Mouse (Mus musculus) C2C12 (cell line): ENCODE results near the gene Arrdc2. TPM values are rescaled to one million over a fixed set of nuclear protein-coding genes. Genes with fewer than 3 reads are reported as not detected.

ENCODE experiments used
- H3K27me3 ChIP-seq: one replicate; pipeline ENCODE4 v1.6.1; 2011; ENCODE audit not compliant: control insufficient read depth, insufficient read depth, insufficient read length
- H3K36me3 ChIP-seq: one replicate; pipeline ENCODE4 v1.6.1; 2011; ENCODE audit not compliant: control insufficient read depth, insufficient read depth
- H3K4me3 ChIP-seq: one replicate; pipeline ENCODE4 v1.5.1; 2011; ENCODE audit warnings: mild to moderate bottlenecking, control low read depth; ENCODE audit not compliant: poor library complexity, insufficient read depth, severe bottlenecking
- H3K79me2 ChIP-seq: one replicate; pipeline ENCODE4 v1.6.1; 2011; ENCODE audit not compliant: control insufficient read depth, insufficient read depth
- H3K79me3 ChIP-seq: one replicate; pipeline ENCODE4 v1.6.1; 2011; ENCODE audit warnings: low read depth, control low read depth
- H3ac ChIP-seq: one replicate; pipeline ENCODE3; 2011; ENCODE audit warnings: low read depth; ENCODE audit not compliant: control insufficient read depth, insufficient read length
- CEBPB ChIP-seq: IDR thresholded peaks from one replicate; pipeline ENCODE4 v1.6.1; 2011; ENCODE audit warnings: low read depth, mild to moderate bottlenecking, control low read depth, moderate library complexity
- CTCF ChIP-seq: IDR thresholded peaks from one replicate; pipeline ENCODE4 v1.5.1; 2011; ENCODE audit not compliant: control insufficient read depth, insufficient read depth, insufficient read length
- FOSL1 ChIP-seq: IDR thresholded peaks from one replicate; pipeline ENCODE4 v1.8.0; 2011; ENCODE audit warnings: mild to moderate bottlenecking, low read length; ENCODE audit not compliant: poor library complexity, insufficient read depth, severe bottlenecking
- MAX ChIP-seq: IDR thresholded peaks from one replicate; pipeline ENCODE4 v1.6.1; 2011; ENCODE audit warnings: mild to moderate bottlenecking, control low read depth
- MYOD1 ChIP-seq: IDR thresholded peaks from one replicate; pipeline ENCODE4 v1.6.1; 2011; ENCODE audit warnings: low read depth; ENCODE audit not compliant: control insufficient read depth, insufficient read length
- MYOG ChIP-seq: IDR thresholded peaks from one replicate; pipeline ENCODE4 v1.6.1; 2011; ENCODE audit not compliant: control insufficient read depth, insufficient read length; ENCODE audit errors: extremely low read depth
- USF1 ChIP-seq: IDR thresholded peaks from one replicate; pipeline ENCODE4 v1.6.1; 2011; ENCODE audit warnings: low read depth, mild to moderate bottlenecking, control low read depth, moderate library complexity
- polyA plus RNA-seq: library from polyadenylated mRNA; unstranded; fragments of >200 nt; fragmentation: generic; extraction: Trizol; gene quantifications from one replicate; pipeline ENCODE4 v1.2.1, GENCODE M21; 2012; ENCODE audit warnings: missing spikeins

Arrdc2 gene
- polyA plus RNA-seq, 1 experiment: 4.4 TPM

DNA sequence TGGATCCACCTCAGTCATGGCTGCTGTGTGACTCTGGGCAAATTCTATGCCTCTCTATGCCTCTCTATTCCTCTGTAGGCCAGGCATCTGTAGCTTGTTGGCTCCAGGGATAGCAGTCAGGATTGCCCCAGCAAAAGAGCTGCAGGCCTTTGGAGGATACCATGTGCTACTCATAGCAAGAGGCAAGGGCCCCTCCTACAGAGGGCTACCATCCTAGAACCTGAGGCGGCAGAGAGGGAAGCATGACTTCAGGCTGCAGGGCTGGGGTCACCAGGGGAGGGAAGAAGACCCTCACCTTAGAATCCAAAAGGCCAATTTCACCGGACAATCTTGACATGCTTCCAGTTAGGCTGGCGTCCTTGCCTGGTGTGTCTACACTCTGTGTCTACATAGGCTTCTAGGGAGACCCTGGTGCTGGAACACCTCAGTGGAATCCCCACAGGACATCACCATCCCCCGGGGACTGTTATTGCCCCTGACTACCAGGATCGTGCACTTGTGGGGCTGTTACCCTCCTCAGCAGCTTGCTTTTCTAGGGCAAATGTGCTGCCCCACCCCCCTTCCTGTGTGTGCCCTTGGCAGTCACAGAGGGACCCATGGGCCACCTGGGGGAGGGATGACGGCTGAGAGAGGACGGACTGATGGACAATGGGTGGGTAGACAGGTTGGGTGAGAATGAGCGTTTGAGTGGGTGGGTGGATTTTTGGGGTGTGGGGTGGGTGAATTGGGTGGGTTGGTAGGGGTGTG lies 30.4 kb downstream of the Arrdc2 start:
- Histone ChIP-seq H3K27me3 (no peaks in the 10 kb centered on the region), H3K79me3 (no peaks in the 10 kb centered on the region), H3K36me3 (no peaks in the 10 kb centered on the region), H3ac (no peak overlapping the region), H3K79me2 (peaks cover 11% of the 10 kb centered on the region), H3K4me3 (no peak overlapping the region)
- TF ChIP-seq CEBPB (no peak), FOSL1 (no peak), USF1 (no peak)

DNA sequence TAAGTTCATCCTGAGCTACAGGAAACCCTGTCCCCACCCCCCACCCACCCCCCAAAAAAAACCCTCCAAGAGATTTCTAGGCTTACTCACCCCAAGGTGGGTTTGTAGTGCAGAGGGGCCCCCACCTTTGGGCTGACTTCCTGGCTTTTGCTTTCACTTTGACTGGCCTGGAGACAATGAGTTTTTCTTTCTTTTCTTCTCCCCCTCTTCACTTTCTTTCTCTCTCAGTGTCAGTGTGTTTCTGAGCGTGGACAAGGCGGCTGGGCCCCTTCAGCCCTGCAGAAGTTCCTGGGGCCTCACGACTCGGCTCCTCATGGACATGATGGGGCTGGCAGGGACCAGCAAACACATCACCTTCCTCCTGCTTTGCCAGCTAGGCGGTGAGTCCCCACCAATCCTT lies 31.3 kb downstream of the Arrdc2 start, which contains the start of gene Il12rb1:
Gene Il12rb1 (plus strand): TSS at position 211 of the 400 bp plus-strand sequence.
- no peaks in the 10 kb centered on the region for H3K27me3 ChIP-seq
- no peak within 1 kb of the TSS for H3ac ChIP-seq
- H3K79me2 ChIP-seq: peaks cover 10% of the 10 kb centered on the region

DNA sequence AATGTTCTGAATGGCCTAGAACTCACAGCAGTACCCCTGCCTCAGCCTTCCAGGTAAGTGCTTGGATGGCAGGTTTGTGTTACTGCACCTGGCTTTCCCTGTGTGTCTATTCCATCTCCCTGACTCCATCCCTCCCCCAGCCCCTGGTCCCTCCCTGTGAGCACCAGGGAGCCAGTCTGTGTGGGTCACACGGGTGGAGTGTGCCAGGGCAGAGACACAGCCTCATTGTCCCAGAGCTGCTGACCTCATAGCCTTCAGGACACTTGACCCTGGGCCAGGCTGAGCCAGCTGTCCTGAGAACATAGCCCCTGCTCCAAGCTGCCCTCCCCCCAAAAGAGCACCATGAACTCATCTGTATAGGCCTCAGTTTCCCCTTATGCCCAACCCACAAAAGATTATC lies 32.2 kb downstream of the Arrdc2 start:
- no peak overlapping the region for H3K4me3 ChIP-seq
- H3K27me3 ChIP-seq: no peaks in the 10 kb centered on the region
- no peak for TF ChIP-seq CTCF
- no peaks in the 10 kb centered on the region for H3K79me3 ChIP-seq
- no peaks in the 10 kb centered on the region for H3K36me3 ChIP-seq
- no peak overlapping the region for H3ac ChIP-seq
- peaks cover 11% of the 10 kb centered on the region for H3K79me2 ChIP-seq

More for the DNA sequence above, 31.3 kb downstream of the Arrdc2 start, which contains the start of gene Il12rb1:
- Histone ChIP-seq H3K79me3 (no peaks in the 10 kb centered on the region), H3K36me3 (no peaks in the 10 kb centered on the region), H3K4me3 (no peak within 1 kb of the TSS)
- no peak for TF ChIP-seq CEBPB
- no peak for TF ChIP-seq MYOD1
- TF ChIP-seq MYOG: no peak
- no peak for TF ChIP-seq FOSL1
- TF ChIP-seq MAX: no peak
- TF ChIP-seq CTCF: no peak
- no peak for TF ChIP-seq USF1

DNA sequence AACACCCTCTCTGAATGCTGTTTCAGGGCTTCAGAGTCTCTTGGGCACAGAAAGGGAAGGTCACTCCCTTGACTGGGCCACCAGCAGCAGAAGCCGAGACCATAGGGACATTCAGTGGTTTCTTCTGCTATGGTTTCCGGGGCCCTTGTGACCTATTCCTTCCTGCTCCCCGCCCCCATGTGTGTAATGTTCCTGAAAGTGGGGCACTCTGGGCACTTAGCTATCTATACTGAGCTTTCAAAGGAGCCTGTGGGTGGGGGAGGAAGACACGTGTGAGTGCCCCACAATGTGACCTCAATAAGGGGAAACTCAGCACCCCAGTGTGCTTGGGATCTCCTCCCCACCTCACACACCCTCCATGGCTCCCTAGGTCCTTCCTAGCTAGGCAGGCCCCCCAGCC lies 33.0 kb downstream of the Arrdc2 start:
- TF ChIP-seq USF1 (no peak), CEBPB (no peak), FOSL1 (no peak), MYOD1 (no peak), CTCF (no peak), MYOG (no peak), MAX (no peak)

GRCm38 (mm10) chr8:70804481-70805206 lies 34.9 kb downstream of the Arrdc2 start, which contains the start of gene Mast3:
Gene Mast3, minus strand, starts transcription at chr8:70805054.
- TF ChIP-seq USF1 (peak; percentile 81), CTCF (no peak)
- no peaks in the 10 kb centered on the region for H3K79me3 ChIP-seq
- no peaks in the 10 kb centered on the region for H3K36me3 ChIP-seq
- peaks cover 18% of the 10 kb centered on the region for H3K79me2 ChIP-seq
- peak within 1 kb of the TSS; percentile 85 for H3ac ChIP-seq
- H3K27me3 ChIP-seq: no peaks in the 10 kb centered on the region
- peak within 1 kb of the TSS; percentile 55 for H3K4me3 ChIP-seq

More for the DNA sequence above, 33.0 kb downstream of the Arrdc2 start:
- Histone ChIP-seq H3K27me3 (no peaks in the 10 kb centered on the region), H3K79me3 (no peaks in the 10 kb centered on the region), H3ac (no peak overlapping the region), H3K4me3 (no peak overlapping the region), H3K79me2 (peaks cover 11% of the 10 kb centered on the region), H3K36me3 (no peaks in the 10 kb centered on the region)

GRCm38 (mm10) chr8:70803761-70804480 lies 35.6 kb downstream of the Arrdc2 start:
- H3ac ChIP-seq: peak overlapping the region; percentile 85
- no peaks in the 10 kb centered on the region for H3K36me3 ChIP-seq
- no peak for TF ChIP-seq CTCF
- H3K27me3 ChIP-seq: no peaks in the 10 kb centered on the region
- H3K79me3 ChIP-seq: no peaks in the 10 kb centered on the region
- H3K79me2 ChIP-seq: peaks cover 18% of the 10 kb centered on the region
- H3K4me3 ChIP-seq: peak overlapping the region; percentile 55
